Mouse (Mus musculus): ENCODE measurements around the gene Gm20388.

- TF ChIP-seq CTCF (IDR thresholded peaks at IDR 0.05; ENCODE audit: low read depth) (no peak), EP300 (optimal IDR thresholded peaks at IDR 0.05) (no peak)
These were observed 708.9 kb downstream of the Gm20388 start for GRCm38 (mm10) chr8:120619235-120620180.
